Mouse (Mus musculus): ENCODE measurements around the gene Ugt1a2. TPM values are rescaled to one million over a fixed set of nuclear protein-coding genes. Genes with fewer than 3 reads are reported as not detected.

Ugt1a2 gene
- polyA plus RNA-seq, 1 experiment, result 0.38 TPM

DNA sequence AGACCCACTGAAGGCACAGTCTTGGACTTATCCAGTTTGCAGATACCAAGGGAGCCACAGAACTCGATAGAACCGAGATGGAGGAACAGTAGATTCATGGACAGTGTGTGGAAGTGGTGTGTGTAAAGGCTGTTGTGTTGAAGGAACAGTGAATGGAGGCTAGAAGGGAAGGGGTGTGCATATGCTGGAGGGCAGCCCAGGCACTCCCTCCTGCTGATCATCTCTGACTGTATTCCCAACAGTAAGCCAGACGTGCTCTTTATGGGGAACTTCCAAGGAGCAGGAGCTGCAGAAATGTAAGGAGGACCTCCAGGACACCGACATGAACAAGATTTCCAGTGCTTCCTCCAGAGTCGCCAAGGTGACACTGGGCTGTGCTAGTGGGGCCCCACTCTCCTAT lies 49.6 kb downstream of the Ugt1a2 start:
- Histone ChIP-seq H3K36me3 (ENCODE audit: control insufficient read depth, insufficient read depth, low read length) (no peaks in the 10 kb centered on the region), H3K27ac (ENCODE audit: insufficient read depth, low read depth, low read length) (no peak overlapping the region), H3K4me3 (ENCODE audit: low read depth, low read length) (no peak overlapping the region), H3K4me1 (ENCODE audit: control insufficient read depth, insufficient read depth, insufficient read length, low read length) (peaks cover 15% of the 10 kb centered on the region), H3K27me3 (ENCODE audit: control insufficient read depth, insufficient read depth, low read length) (no peaks in the 10 kb centered on the region)
- 82% methylated on average over 5 of the region's 5 CpGs for WGBS
- TF ChIP-seq POLR2A (IDR thresholded peaks at IDR 0.05; ENCODE audit: low read depth, low read length) (no peak), CTCF (IDR thresholded peaks at IDR 0.05; ENCODE audit: extremely low read depth, insufficient read length, insufficient replicate concordance, low read depth, low read length) (no peak)

DNA sequence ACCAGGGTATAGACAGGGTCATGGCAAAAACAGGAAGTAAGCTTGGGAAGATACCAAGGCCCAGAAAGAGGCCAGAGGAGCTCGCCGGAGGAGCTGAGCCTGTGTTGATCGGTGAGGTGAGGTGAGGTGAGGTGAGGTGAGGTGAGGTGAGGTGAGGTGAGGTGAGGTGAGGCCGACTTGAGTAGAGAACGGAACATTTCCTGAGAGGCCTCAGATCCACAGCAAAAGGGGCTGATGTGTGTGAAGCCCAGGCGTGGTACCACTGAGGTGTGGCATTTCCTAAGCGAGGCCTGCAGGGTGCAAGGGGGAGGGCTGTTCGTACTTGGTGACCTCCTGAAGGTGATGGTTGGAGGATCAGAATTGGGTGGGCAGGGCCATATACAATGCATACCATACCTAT lies 52.7 kb downstream of the Ugt1a2 start:
- no peaks in the 10 kb centered on the region for H3K27me3 ChIP-seq (ENCODE audit: control insufficient read depth, insufficient read depth, low read length)
- H3K27ac ChIP-seq (ENCODE audit: insufficient read depth, low read depth, low read length), result peak overlapping the region; percentile 15; the same call in 1 of the 2 replicates
- 52% methylated on average over 8 of the region's 8 CpGs for WGBS
- no peak overlapping the region for H3K4me3 ChIP-seq (ENCODE audit: low read depth, low read length)
- peaks cover 12% of the 10 kb centered on the region for H3K4me1 ChIP-seq (ENCODE audit: control insufficient read depth, insufficient read depth, insufficient read length, low read length)
- H3K36me3 ChIP-seq (ENCODE audit: control insufficient read depth, insufficient read depth, low read length), result no peaks in the 10 kb centered on the region
- no peak for TF ChIP-seq CTCF (IDR thresholded peaks at IDR 0.05; ENCODE audit: extremely low read depth, insufficient read length, insufficient replicate concordance, low read depth, low read length)
- TF ChIP-seq POLR2A (IDR thresholded peaks at IDR 0.05; ENCODE audit: low read depth, low read length), result no peak

DNA sequence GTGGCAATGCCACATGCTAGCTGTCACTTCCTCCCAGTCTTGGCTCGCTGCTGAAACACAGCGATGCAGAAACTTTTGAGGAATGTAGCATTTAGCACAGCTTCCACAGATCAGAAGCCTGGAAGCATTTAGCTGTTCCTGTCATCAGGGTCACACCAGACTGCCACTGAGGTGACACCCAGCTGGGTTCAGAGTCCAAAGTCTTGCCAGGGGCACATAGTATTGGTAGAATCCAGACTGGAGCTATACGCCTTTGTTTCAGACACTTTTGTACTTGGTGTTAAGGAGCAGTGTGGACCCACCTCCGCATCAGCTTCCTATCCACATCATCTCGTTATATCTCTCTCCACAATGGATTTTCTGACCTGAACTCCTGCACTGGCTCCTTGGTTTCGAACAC lies 53.1 kb downstream of the Ugt1a2 start:
- peak overlapping the region; percentile 15; the same call in 1 of the 2 replicates for H3K27ac ChIP-seq (ENCODE audit: insufficient read depth, low read depth, low read length)
- H3K27me3 ChIP-seq (ENCODE audit: control insufficient read depth, insufficient read depth, low read length), result no peaks in the 10 kb centered on the region
- no peak overlapping the region for H3K4me3 ChIP-seq (ENCODE audit: low read depth, low read length)
- H3K4me1 ChIP-seq (ENCODE audit: control insufficient read depth, insufficient read depth, insufficient read length, low read length), result peaks cover 12% of the 10 kb centered on the region
- WGBS, result 51% methylated on average over 6 of the region's 6 CpGs
- TF ChIP-seq POLR2A (IDR thresholded peaks at IDR 0.05; ENCODE audit: low read depth, low read length) (no peak), CTCF (IDR thresholded peaks at IDR 0.05; ENCODE audit: extremely low read depth, insufficient read length, insufficient replicate concordance, low read depth, low read length) (no peak)
- H3K36me3 ChIP-seq (ENCODE audit: control insufficient read depth, insufficient read depth, low read length), result no peaks in the 10 kb centered on the region

DNA sequence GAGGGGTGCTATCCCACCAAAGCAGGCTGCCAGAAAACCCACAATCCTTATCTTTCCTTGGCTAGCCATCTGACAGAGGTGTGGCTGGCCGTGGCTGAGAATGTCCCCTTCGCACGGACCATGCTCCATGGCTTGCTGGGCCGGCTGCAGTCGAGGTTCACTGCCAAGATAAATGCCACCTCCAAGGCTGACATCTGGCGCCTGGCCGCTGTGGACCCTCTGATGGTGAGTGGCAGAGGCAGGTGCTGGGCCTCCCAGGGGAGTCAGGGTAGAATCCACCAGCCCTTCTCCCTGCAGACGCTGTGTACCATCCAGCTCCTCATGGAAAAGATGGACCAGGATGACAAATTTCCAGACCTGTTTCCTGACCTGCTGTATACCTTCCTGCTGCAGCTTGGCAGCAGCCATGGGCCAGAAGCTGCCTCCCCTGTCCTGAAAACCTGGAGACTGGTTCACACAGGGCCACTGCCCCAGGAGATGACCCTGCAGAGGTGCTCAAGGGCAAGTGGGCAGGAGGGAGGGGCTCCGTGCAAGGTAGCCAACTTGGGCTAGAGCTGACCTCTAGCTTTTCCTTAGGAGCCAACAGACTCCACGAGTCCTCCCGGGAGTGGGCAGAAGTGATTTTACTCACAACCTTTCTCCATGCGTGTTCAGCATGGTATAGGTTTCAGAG lies 54.5 kb downstream of the Ugt1a2 start:
- H3K27me3 ChIP-seq (ENCODE audit: control insufficient read depth, insufficient read depth, low read length), result no peaks in the 10 kb centered on the region
- peaks cover 2% of the 10 kb centered on the region; the same call in 1 of the 2 replicates for H3K36me3 ChIP-seq (ENCODE audit: control insufficient read depth, insufficient read depth, low read length)
- TF ChIP-seq POLR2A (IDR thresholded peaks at IDR 0.05; ENCODE audit: low read depth, low read length), result no peak
- no peak overlapping the region for H3K27ac ChIP-seq (ENCODE audit: insufficient read depth, low read depth, low read length)
- H3K4me1 ChIP-seq (ENCODE audit: control insufficient read depth, insufficient read depth, insufficient read length, low read length), result peaks cover 15% of the 10 kb centered on the region
- no peak overlapping the region for H3K4me3 ChIP-seq (ENCODE audit: low read depth, low read length)
- 83% methylated on average over 12 of the region's 12 CpGs for WGBS

DNA sequence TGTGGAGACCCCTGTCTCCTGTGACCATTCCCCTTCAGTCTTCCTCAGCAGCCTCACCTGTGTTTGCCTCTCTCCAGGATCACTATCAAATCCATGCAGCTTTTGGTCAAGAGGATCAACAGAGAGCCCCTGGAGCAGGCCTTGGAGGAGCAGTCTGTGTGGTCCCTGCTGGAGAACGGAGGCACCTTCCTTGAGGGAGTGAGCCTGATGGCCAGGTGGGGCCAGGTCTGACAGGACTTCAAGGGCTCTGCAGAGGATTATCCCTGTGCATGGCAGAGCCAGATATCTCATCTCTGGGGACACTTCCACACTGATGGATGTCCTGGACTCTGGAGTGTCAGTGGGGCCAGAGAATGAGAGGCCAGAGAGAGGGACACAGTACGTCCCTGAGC lies 55.1 kb downstream of the Ugt1a2 start:
- 63% methylated on average over 2 of the region's 2 CpGs for WGBS
- Histone ChIP-seq H3K4me3 (ENCODE audit: low read depth, low read length) (no peak overlapping the region), H3K27me3 (ENCODE audit: control insufficient read depth, insufficient read depth, low read length) (no peaks in the 10 kb centered on the region), H3K36me3 (ENCODE audit: control insufficient read depth, insufficient read depth, low read length) (peaks cover 2% of the 10 kb centered on the region; the same call in 1 of the 2 replicates), H3K27ac (ENCODE audit: insufficient read depth, low read depth, low read length) (no peak overlapping the region), H3K4me1 (ENCODE audit: control insufficient read depth, insufficient read depth, insufficient read length, low read length) (peaks cover 19% of the 10 kb centered on the region)
- TF ChIP-seq CTCF (IDR thresholded peaks at IDR 0.05; ENCODE audit: extremely low read depth, insufficient read length, insufficient replicate concordance, low read depth, low read length) (no peak), POLR2A (IDR thresholded peaks at IDR 0.05; ENCODE audit: low read depth, low read length) (no peak)

DNA sequence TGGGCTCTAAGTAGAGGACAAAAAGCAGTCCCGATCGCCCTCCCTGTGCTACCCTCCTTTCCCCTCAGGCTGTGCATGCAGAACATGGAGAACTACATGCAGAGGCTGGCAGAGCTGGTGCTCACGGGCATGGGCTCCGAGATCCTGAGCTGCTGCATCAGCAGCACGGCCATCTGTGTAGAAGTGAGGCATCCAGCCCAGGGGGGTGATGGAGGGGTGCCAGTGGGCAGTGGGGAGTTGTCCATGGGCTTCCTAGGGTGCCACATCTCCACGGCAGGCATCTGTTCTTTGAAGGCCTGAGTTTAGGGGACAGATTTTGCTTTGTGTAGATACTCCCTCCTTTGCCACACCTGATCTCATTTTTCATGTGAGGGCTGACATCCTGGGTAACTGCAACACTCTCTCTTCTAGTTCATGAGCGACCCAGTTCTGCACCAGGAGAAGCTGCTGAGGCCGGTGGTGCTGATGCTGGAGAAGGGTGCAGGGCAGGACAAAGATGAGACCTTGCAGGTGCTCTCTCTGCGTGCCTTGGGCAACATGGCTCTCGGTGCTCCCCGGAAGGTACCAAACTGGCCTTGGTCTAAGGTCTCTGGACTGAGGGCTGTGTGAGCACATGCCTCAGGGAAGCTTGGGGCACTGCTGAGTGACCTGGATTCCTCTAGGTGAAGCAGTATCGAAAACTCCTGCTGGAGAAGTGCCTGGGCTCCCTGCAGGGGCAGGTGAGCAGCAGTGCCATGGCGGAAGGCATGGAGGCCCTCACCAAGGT lies 55.8 kb downstream of the Ugt1a2 start:
- Histone ChIP-seq H3K4me1 (ENCODE audit: control insufficient read depth, insufficient read depth, insufficient read length, low read length) (peaks cover 19% of the 10 kb centered on the region), H3K4me3 (ENCODE audit: low read depth, low read length) (no peak overlapping the region), H3K27ac (ENCODE audit: insufficient read depth, low read depth, low read length) (no peak overlapping the region), H3K27me3 (ENCODE audit: control insufficient read depth, insufficient read depth, low read length) (no peaks in the 10 kb centered on the region), H3K36me3 (ENCODE audit: control insufficient read depth, insufficient read depth, low read length) (peaks cover 5% of the 10 kb centered on the region)
- TF ChIP-seq POLR2A (IDR thresholded peaks at IDR 0.05; ENCODE audit: low read depth, low read length), result no peak
- no peak for TF ChIP-seq CTCF (IDR thresholded peaks at IDR 0.05; ENCODE audit: extremely low read depth, insufficient read length, insufficient replicate concordance, low read depth, low read length)
- WGBS, result 82% methylated on average over 13 of the region's 13 CpGs

DNA sequence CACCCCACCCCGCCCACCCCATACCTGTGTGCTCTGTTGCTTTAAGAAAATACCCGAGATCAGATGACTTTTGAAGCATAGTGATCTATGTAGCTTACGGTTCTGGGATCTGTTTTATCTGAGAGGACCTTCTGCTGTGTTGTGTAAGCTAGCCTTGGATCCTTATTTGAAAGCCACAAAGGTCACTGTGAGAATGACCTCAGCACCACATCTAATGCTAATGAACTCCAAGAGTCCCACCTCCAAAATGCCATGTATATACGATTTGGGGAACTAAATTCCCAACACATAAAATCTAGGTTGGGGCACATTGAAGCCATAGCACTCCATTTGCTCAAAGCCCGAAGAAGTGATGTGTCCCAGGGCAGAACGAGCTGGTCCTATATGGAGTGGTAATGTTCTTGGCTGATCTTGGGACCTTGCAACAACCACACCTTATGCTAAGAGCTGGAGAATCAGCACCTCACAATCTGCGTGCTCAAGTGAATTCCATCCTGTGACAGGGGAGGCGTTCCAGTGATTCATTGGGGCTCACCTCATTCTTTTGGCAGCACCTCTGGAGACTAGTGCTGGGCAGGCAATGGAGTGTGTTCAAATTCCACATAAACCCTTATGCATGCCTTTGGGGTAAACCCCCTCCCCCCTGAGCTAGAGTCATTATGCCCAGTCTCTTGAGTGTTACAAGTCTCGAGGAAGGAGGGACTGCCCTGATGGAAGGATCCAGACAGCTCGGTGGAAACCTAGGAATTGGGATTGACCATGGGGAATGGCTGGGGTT lies 56.7 kb downstream of the Ugt1a2 start:
- peaks cover 14% of the 10 kb centered on the region for H3K36me3 ChIP-seq (ENCODE audit: control insufficient read depth, insufficient read depth, low read length)
- H3K4me1 ChIP-seq (ENCODE audit: control insufficient read depth, insufficient read depth, insufficient read length, low read length), result peaks cover 19% of the 10 kb centered on the region
- no peaks in the 10 kb centered on the region for H3K27me3 ChIP-seq (ENCODE audit: control insufficient read depth, insufficient read depth, low read length)
- 71% methylated on average over 10 of the region's 10 CpGs for WGBS
- TF ChIP-seq CTCF (IDR thresholded peaks at IDR 0.05; ENCODE audit: extremely low read depth, insufficient read length, insufficient replicate concordance, low read depth, low read length) (no peak), POLR2A (IDR thresholded peaks at IDR 0.05; ENCODE audit: low read depth, low read length) (no peak)
- no peak overlapping the region for H3K4me3 ChIP-seq (ENCODE audit: low read depth, low read length)
- no peak overlapping the region for H3K27ac ChIP-seq (ENCODE audit: insufficient read depth, low read depth, low read length)
